In genomic region chr5:115474174-115474828, GRCm38 (mm10) we compare ENCODE assay signal across 12 mouse cellular contexts. TPM values are rescaled to one million over a fixed set of nuclear protein-coding genes. Genes with fewer than 3 reads are reported as not detected.
DNase-seq lines count a peak whose midpoint lies in the region; ATAC-seq and TF ChIP-seq lines count a peak whose summit lies in the region.
"Had no signal": no experiment of that assay in that cellular context is flagged by ENCODE, and none has a peak within 500 bp of the region (broad histone marks: within the 10 kb centered on the region; RNA-seq: fewer than 3 reads in every experiment).

No protein-coding gene starts in this region.

- peak overlapping the region; percentile 12; the same call in 1 of the 2 replicates for H3K4me2 ChIP-seq in kidney, embryonic 15.5 days
- H3K4me2 ChIP-seq in forebrain, embryonic 12.5 days, result no peak overlapping the region
- H3K4me2 ChIP-seq: hindbrain, embryonic 14.5 days had no signal

- no peak for TF ChIP-seq CTCF in ES-Bruce4 (IDR thresholded peaks at IDR 0.05; ENCODE audit: low read depth, low read length)

- H3K9ac ChIP-seq in kidney, embryonic 15.5 days, result no peak overlapping the region
- no peak overlapping the region for H3K9ac ChIP-seq in ES-Bruce4 (ENCODE audit: low read depth, poor library complexity, severe bottlenecking)
- no peak overlapping the region for H3K9ac ChIP-seq in forebrain, embryonic 12.5 days
- H3K9ac ChIP-seq: forebrain, postnatal 0 days; hindbrain, embryonic 14.5 days had no signal

- no peak overlapping the region for H3K4me3 ChIP-seq in kidney, embryonic 15.5 days (replicated peaks)
- 0 out of 2 replicates have a peak overlapping the region, but pooled peaks have one; percentile 8 for H3K4me3 ChIP-seq in ES-Bruce4 (ENCODE audit: low read depth, low read length)
- no peak overlapping the region for H3K4me3 ChIP-seq in forebrain, embryonic 12.5 days (replicated peaks)
- H3K4me3 ChIP-seq: embryonic facial prominence, embryonic 10.5 days had no signal

- H3K4me1 ChIP-seq in kidney, embryonic 15.5 days, result peaks cover 19% of the 10 kb centered on the region
- no peaks in the 10 kb centered on the region for H3K4me1 ChIP-seq in ES-Bruce4 (ENCODE audit: control insufficient read depth, insufficient read depth, low read length)
- H3K4me1 ChIP-seq in forebrain, embryonic 12.5 days, result peaks cover 21% of the 10 kb centered on the region

- no peak for ATAC-seq in kidney, embryonic 15.5 days (replicated peaks; ENCODE audit: low FRiP score)
- peak; percentile 28; the same call in 1 of the 2 replicates for ATAC-seq in megakaryocyte, adult 5-6 weeks (ENCODE audit: poor library complexity, severe bottlenecking)
- ATAC-seq in forebrain, embryonic 12.5 days (ENCODE audit: low FRiP score), result no peak
- ATAC-seq: forebrain, postnatal 0 days had no signal

- H3K9me3 ChIP-seq in kidney, embryonic 15.5 days (replicated peaks), result no peaks in the 10 kb centered on the region
- no peaks in the 10 kb centered on the region for H3K9me3 ChIP-seq in ES-Bruce4 (replicated peaks; ENCODE audit: control insufficient read depth, insufficient read depth, low read length, poor library complexity, severe bottlenecking)
- H3K9me3 ChIP-seq in forebrain, embryonic 12.5 days, result no peaks in the 10 kb centered on the region
- H3K9me3 ChIP-seq: embryonic facial prominence, embryonic 10.5 days had no signal

- no peak for TF ChIP-seq EP300 in ES-Bruce4 (IDR thresholded peaks at IDR 0.05; ENCODE audit: insufficient read depth, low read depth, low read length)

- no peak overlapping the region for H3K27ac ChIP-seq in kidney, embryonic 15.5 days
- H3K27ac ChIP-seq in ES-Bruce4 (ENCODE audit: insufficient read depth, low read length), result peak overlapping the region; percentile 3; the same call in 1 of the 2 replicates
- no peak overlapping the region for H3K27ac ChIP-seq in forebrain, embryonic 12.5 days
- H3K27ac ChIP-seq: hindbrain, embryonic 14.5 days had no signal

- H3K27me3 ChIP-seq in kidney, embryonic 15.5 days, result no peaks in the 10 kb centered on the region
- H3K27me3 ChIP-seq in ES-Bruce4 (ENCODE audit: control insufficient read depth, insufficient read depth, low read length, poor library complexity, severe bottlenecking), result no peaks in the 10 kb centered on the region
- peaks cover 6% of the 10 kb centered on the region for H3K27me3 ChIP-seq in forebrain, embryonic 12.5 days

- WGBS in kidney, embryonic 15.5 days, result 56% methylated on average over 22 of the region's 22 CpGs
- WGBS in forebrain, embryonic 12.5 days, result 82% methylated on average over 22 of the region's 22 CpGs

- no peak for DNase-seq in kidney, adult 11 months
- DNase-seq in adrenal gland, postnatal 14 days, result peak; percentile 81
- no peak for DNase-seq in embryo, embryonic 11 days
- DNase-seq: forebrain, postnatal 0 days; lung, postnatal 36 days had no signal

- peaks cover 9% of the 10 kb centered on the region; the same call in 1 of the 2 replicates for H3K36me3 ChIP-seq in kidney, embryonic 15.5 days
- H3K36me3 ChIP-seq in ES-Bruce4 (ENCODE audit: control insufficient read depth, insufficient read depth, low read length, poor library complexity, severe bottlenecking), result peaks cover 4% of the 10 kb centered on the region
- no peaks in the 10 kb centered on the region; the same call in 1 of the 2 replicates for H3K36me3 ChIP-seq in forebrain, embryonic 12.5 days (replicated peaks)

- no peak for TF ChIP-seq POLR2A in ES-Bruce4 (IDR thresholded peaks at IDR 0.05; ENCODE audit: insufficient read depth, low read length)

RNA-seq across cellular contexts. Expression of gene Pla2g1b, which starts 8.2 kb away (rescaled TPM):
- 0.61 and 1.2 TPM in 2 replicates for polyA plus RNA-seq in kidney, embryonic 15.5 days (2015; fragmentation: Nextera tagmentation; extraction: Ambion mirVana)
- polyA plus RNA-seq in ES-Bruce4 (2011; ENCODE audit: insufficient read depth, insufficient read length, low read depth, missing spikeins), result 55.4 and 63.2 TPM in 2 replicates
- total RNA-seq in adrenal gland, postnatal 14 days (2021), result not detected in 2 replicates
- total RNA-seq in megakaryocyte, adult 5-6 weeks (2015), result not detected in 2 replicates
- total RNA-seq in megakaryocyte, adult 5-6 weeks (2017), result not detected in 2 replicates
- not detected in 2 replicates for polyA plus RNA-seq in forebrain, embryonic 12.5 days (2016; fragmentation: Nextera tagmentation; extraction: Ambion mirVana)
- total RNA-seq: forebrain, postnatal 0 days; left cerebral cortex, postnatal 36 days had no signal
- polyA plus RNA-seq: embryonic facial prominence, embryonic 10.5 days; forebrain, postnatal 0 days; hindbrain, embryonic 14.5 days had no signal

RNA-seq across cellular contexts. Expression of gene Sirt4, which starts 10.2 kb away (rescaled TPM):
- 24.6 and 25.0 TPM in 2 replicates for polyA plus RNA-seq in kidney, embryonic 15.5 days (2015; fragmentation: Nextera tagmentation; extraction: Ambion mirVana)
- polyA plus RNA-seq in ES-Bruce4 (2011; ENCODE audit: insufficient read depth, insufficient read length, low read depth, missing spikeins), result 22.2 and 28.3 TPM in 2 replicates
- total RNA-seq in adrenal gland, postnatal 14 days (2021), result 18.1 and 23.5 TPM in 2 replicates
- total RNA-seq in megakaryocyte, adult 5-6 weeks (2015), result 3.6 and 5.4 TPM in 2 replicates
- 2.0 and 3.3 TPM in 2 replicates for total RNA-seq in megakaryocyte, adult 5-6 weeks (2017)
- 20.0 and 23.2 TPM in 2 replicates for polyA plus RNA-seq in forebrain, embryonic 12.5 days (2016; fragmentation: Nextera tagmentation; extraction: Ambion mirVana)

RNA-seq across cellular contexts. Expression of gene Pxn, which starts 32.2 kb away (rescaled TPM):
- 51.7 and 56.1 TPM in 2 replicates for polyA plus RNA-seq in kidney, embryonic 15.5 days (2015; fragmentation: Nextera tagmentation; extraction: Ambion mirVana)
- polyA plus RNA-seq in ES-Bruce4 (2011; ENCODE audit: insufficient read depth, insufficient read length, low read depth, missing spikeins), result 35.1 and 38.1 TPM in 2 replicates
- 48.9 and 54.8 TPM in 2 replicates for total RNA-seq in adrenal gland, postnatal 14 days (2021)
- total RNA-seq in megakaryocyte, adult 5-6 weeks (2015), result 81.3 and 93.8 TPM in 2 replicates
- 151 and 199 TPM in 2 replicates for total RNA-seq in megakaryocyte, adult 5-6 weeks (2017)
- 24.6 and 25.3 TPM in 2 replicates for polyA plus RNA-seq in forebrain, embryonic 12.5 days (2016; fragmentation: Nextera tagmentation; extraction: Ambion mirVana)

RNA-seq across cellular contexts. Expression of gene Msi1, which starts 44.9 kb away (rescaled TPM):
- 21.1 and 22.0 TPM in 2 replicates for polyA plus RNA-seq in kidney, embryonic 15.5 days (2015; fragmentation: Nextera tagmentation; extraction: Ambion mirVana)
- polyA plus RNA-seq in ES-Bruce4 (2011; ENCODE audit: insufficient read depth, insufficient read length, low read depth, missing spikeins), result 48.7 and 49.2 TPM in 2 replicates
- 15.2 and 15.8 TPM in 2 replicates for total RNA-seq in adrenal gland, postnatal 14 days (2021)
- not detected in 2 replicates for total RNA-seq in megakaryocyte, adult 5-6 weeks (2015)
- not detected in 2 replicates for total RNA-seq in megakaryocyte, adult 5-6 weeks (2017)
- polyA plus RNA-seq in forebrain, embryonic 12.5 days (2016; fragmentation: Nextera tagmentation; extraction: Ambion mirVana), result 161 and 182 TPM in 2 replicates

Comparison
In these comparisons a context has a peak if more than half of its experiments do, and no peak if none do; other contexts are left out.
1. RNA of gene Pla2g1b, which starts 8.2 kb away (polyA plus RNA-seq): 55.4 to 63.2 TPM in ES-Bruce4; 0.61 to 1.2 TPM in kidney, embryonic 15.5 days and not detected in forebrain, embryonic 12.5 days; every median in the first group is over 10 times any median in the second.